Mouse (Mus musculus): ENCODE results near the gene Kif1b.

Gene Kif1b

DNA sequence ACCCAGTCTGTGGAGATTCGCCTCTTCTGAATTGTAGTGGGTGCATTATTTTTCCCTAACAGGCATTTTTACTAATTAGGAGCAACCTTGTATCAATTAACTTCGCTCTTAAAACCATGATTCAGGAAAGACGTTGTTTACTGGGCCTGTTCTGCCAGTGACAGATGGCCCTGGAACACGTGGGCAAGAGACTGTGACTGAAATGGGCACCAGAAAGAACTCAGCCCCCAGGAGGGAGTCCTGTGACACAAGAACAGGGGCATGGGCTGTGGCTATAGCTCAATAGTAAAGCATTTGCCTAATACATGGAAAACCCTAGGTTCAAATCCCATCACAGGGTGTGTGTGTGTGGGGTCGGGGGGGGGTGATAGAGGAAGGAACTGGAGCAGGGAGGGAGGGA, 9.9 kb upstream of the Kif1b start:
- DNase-seq (ENCODE audit: low read depth in 1 of 2, low spot score in 2 of 2) = no peak

DNA sequence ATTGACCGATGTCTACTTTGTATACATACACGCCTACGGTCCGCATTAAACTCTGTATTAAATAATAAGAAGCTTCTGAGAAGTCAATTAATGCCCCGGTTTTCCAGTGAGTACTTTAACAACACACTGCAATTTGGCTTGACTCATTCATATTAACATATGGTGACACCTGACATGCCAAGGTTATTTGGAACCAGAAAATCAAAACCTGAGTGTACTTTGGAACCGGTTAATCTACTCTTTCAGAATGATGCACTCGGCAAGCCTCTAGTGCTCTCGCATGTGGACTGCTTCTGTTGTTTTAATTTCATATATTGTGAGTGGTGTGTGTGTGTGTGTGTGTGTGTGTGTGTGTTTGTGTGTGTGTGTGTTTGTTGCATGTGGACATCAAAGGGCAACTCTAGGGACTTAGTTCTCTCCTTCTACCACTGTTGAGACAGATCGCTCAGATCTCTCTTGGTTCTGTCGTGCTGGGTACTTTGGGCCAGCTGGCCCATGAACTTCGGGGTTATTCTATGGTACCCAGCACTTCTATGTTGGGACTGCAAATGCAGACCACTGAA, 6.9 kb upstream of the Kif1b start:
- DNase-seq (ENCODE audit: low read depth in 1 of 2, low spot score in 2 of 2) = no peak

DNA sequence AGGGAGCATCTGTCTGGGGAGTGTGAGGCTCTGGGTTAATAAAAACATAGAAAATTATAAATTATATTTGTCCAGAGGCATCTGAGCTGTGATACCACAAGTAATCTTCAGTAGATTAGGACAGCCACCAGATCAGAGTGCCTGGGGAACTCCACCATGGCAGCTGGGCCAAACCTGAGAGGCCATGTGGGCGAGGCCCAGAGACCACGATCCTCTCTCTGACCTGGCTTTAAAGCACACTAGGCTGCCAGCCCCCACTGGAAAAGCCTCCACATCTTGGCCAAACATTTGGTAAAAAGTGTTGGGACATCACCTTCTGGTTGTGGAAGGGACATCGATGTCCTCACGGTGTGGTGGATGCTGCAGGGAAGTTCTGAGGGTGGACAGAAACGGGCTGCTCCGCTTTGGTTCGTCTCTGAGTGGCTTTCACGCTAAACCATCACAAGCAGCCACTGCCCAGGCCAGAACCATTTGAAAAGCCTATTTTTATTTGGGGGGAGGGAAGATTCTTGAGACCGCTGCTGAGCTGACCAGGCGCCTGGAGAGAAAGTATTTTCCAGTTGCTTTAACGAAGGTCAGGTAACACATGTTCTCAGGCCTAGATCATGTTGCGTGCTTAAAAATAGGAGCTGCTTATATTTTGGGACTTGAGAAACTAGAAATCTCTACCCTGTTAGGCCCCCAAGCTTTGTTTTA, 6.2 kb upstream of the Kif1b start:
- no peak for DNase-seq (ENCODE audit: low read depth in 1 of 2, low spot score in 2 of 2)

DNA sequence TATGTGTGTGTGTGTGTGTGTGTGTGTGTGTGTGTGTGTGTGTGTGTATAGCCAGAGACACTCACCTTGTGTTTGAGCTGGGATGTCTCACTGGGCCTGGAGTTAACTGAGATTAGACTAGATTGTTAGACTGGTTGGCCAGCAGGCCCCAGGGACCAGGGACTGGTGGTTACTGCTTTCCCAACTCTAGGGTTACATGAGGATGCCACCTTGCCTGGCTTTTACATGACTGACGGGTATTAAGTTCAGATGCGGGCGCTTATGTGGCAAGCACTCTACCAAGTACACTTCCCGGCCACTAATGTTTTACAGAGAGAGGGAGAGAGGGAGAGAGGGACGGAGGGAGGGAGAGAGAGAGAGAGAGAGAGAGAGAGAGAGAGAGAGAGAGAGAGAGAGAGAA, 4.5 kb upstream of the Kif1b start:
- no peak for DNase-seq (ENCODE audit: low read depth in 1 of 2, low spot score in 2 of 2)

DNA sequence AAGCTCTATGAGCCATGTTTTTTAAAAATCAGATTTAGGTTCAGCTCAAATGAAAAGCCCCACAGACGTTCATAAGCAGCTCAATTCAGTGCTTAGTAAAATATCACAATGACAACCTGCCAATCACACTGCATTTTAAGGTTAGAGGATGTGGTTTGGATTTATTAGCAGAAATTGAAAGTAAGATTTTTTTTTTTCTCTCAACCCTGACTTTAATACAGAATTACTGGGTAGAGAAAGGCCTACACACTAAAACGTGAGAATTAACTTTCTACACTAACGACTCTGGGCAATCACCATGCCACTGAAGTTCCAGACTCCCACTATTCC, 963 bp upstream of the Kif1b start:
- DNase-seq (ENCODE audit: low read depth in 1 of 2, low spot score in 2 of 2) = no peak

DNA sequence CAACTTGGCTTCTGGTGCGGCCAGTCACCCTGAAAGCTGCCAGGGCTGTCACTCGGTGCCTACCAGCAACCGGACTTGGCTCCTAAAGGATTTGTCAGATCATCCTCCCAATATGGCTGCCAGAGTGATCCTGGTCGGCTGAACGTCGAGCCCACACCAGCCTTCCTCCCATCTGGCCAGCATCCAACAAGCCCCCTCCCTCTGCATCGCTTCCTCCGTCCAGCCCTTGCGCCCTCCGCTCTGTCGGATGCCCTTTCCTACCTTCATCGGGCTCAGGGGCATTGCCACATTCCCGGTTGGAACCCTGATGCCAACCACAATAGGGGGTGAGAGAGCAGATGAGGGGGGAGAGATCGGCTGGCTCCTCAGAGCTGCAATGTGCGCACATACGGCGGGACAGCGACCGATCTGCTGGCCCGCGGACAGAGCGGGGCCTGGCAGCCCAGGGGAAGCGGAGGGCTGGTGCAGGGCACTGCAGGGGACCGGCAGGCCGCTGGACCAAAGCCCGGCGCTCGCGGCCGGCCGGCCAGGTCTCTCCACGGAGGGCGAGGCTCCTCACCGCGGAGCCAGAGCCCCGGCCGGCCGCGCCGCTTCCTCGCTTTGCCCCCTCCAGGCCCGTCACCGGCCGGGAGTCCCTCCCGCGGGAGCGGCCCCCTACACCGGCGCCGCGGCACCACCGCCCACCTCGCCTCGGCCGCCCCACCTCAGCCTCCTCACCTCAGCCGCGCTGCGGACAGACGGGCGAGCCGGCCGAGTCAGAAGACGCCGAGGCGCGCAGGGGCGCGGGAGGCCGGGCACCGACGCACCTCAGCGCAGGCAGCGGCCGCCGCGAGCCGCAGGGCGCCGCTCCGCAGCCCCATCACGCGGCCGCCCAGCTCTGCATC, 539 bp downstream of the Kif1b start:
- no peak for DNase-seq (ENCODE audit: low read depth in 1 of 2, low spot score in 2 of 2)

DNA sequence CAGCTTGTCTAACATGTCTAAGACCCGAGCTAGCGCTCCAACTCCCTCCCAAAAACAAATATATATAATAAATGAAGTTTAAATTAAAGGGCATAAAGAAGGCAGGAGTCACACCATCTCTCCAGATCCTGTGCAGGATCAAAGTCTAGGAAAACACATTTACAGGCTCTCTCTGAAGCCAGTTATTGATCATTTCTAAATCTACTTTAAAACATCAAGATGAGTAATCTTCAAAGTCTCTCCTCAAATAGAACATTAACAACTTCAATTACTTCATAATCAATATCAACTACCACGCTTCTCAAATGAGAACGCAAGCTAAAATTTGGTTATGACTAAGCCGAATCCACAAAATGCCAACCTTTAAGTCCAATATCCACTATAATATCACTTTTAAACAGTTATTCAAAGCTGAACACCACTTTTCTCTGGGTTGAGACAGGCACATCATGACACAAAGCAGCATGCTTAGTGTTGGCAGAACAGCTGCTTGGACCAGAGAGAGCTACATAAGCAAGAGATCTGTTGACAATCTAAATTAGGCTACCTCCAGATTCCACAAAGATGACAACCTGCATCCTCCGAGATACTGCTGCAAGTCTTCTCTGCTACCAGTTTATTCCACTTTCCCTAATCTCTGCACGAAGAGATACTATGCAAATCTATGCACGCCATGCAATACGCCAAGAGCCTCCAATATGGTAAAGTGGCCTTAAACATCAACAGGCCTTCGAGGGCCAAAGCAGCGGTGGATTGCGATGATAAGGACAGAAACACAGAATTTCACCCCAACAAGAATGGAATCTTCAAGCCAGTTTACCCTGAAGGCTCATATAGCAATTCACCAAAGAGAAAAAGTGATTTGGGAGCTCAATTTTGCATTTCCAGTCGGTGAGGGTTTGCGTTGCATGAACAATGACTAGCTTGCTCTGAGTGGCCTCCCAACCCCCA, 1.5 kb downstream of the Kif1b start:
- DNase-seq (ENCODE audit: low read depth in 1 of 2, low spot score in 2 of 2) = no peak

DNA sequence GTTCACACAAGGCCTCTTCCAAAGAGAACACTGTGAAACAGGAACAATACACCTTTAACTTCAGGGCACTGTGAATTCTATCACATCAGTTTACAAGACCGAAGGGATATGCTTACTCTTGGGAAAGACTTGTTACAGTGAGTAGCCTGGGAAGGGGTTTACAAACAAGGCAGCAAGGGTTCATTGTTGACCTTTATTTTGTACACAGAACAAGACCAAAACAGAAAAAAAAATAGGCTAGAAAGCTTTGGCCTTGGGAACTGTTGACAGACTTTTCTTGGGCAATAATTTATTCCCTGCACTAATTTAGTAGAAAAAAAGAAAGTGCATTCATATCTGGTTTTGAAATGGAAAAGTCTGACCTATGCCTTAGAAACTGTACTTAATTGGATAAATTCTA, 3.0 kb downstream of the Kif1b start:
- DNase-seq (ENCODE audit: low read depth in 1 of 2, low spot score in 2 of 2) = no peak

DNA sequence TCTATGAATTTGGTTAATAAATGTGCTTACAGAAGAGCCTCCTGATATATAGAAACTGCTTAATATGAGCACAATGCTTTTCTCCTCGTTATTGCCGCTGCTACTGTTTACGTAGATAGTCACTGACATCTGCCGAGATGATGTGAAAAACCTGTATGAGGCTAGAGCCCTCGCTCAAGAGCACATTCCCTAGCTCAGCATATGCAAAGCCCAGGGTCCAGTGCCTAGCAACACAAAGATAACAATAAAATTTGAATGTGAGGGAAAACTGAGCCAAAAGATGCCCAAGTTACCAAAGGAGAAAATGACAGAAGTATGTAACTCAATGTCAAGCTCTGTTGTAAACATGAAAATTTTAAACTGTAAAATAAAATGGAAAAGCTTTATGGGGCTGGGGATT, 4.0 kb downstream of the Kif1b start:
- no peak for DNase-seq (ENCODE audit: low read depth in 1 of 2, low spot score in 2 of 2)

DNA sequence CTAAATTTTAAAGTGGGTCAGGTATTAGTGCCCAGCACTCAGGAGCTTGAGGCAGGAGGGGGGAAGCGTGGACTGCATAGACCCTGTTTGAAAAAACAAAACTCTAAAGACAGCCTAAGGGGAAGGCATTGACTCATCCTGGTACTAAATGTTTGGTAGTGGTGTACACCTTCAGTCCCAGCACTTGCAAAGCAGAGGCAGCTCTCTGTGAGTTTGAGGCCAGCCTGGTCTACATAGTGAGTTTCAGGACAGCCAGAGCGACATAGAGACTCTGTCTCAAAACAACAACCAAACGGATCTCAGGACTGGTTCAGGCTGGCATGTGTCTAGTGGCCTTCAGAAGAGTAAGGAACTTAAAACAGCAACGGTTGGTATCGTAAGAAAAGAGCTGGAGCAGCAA, 4.7 kb downstream of the Kif1b start:
- DNase-seq (ENCODE audit: low read depth in 1 of 2, low spot score in 2 of 2) = no peak

DNA sequence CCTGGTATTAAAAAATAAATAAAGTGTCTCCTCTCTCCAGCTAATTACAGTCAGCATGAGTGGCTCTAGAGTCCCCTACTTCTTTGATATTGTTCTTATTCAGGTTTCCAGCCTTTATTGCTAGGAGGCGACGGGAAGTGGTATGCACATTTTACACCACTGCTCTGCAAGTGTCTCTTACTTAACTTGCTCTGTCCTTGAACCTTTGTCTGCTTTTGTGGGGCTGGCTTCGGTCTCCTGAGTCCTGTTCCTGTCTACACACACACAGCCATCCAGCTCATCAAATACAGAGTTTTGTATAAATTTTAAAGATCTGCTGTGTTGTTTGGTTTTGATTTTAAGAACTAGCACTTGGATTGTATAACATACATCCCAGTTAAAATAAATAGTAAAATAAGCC, 5.4 kb downstream of the Kif1b start:
- DNase-seq (ENCODE audit: low read depth in 1 of 2, low spot score in 2 of 2) = no peak

DNA sequence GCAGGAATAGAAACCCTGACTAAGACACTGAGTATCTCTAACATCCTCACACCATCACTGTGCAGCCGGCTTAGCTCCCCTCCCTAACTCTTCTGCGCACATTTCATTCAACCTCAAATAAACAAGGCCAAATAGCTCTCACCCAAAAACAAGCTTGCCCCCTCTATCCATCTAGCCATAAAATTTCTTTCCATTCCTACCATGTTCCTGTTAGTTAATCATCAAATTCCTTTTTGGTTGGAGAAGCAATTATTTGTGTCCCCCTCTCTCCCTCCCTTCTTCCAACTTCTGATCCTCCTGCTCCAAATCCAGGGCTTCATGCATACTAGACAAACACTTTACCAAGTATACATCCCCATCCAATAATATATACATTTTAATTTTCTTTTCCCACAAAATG, 11.0 kb downstream of the Kif1b start:
- DNase-seq (ENCODE audit: low read depth in 1 of 2, low spot score in 2 of 2) = no peak

DNA sequence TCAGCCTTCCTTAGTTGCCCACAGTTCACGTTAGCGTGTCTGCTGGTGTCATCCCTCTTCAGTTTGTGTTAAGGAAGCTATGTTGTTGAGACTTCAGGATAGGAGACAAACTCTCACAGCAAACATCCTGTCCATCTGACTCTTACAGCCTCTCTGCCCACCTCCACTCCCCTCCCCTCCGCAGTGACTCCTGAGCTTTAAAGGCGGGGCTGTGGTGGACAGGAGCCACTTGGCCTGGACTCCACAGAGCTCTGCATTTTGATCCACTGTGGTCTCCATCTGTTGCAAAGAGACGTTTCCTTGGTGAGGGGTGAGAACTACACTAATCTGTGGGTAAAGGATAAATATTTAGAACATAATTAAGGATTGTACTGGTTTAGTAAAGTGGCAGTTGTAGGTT, 14.5 kb downstream of the Kif1b start:
- DNase-seq (ENCODE audit: low read depth in 1 of 2, low spot score in 2 of 2) = no peak

DNA sequence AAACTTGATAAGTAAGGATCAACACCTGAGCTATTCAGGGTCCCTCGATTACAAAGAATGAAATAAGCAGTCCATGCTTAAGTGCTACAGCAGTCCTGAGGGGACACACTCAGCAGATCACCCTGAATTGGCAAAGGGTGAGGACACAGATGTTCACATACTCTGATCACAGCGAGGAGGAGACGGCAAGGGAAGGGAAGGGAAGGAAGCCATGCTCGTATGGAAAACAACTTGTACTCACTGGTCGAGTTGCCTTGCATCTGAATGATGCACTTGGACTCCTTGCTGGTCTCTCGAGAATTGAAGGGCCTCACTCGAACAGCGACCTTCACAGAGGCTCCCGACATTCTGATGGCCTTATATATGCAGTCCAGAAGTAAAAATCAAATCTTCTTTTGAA, 16.4 kb downstream of the Kif1b start:
- no peak for DNase-seq (ENCODE audit: low read depth in 1 of 2, low spot score in 2 of 2)

DNA sequence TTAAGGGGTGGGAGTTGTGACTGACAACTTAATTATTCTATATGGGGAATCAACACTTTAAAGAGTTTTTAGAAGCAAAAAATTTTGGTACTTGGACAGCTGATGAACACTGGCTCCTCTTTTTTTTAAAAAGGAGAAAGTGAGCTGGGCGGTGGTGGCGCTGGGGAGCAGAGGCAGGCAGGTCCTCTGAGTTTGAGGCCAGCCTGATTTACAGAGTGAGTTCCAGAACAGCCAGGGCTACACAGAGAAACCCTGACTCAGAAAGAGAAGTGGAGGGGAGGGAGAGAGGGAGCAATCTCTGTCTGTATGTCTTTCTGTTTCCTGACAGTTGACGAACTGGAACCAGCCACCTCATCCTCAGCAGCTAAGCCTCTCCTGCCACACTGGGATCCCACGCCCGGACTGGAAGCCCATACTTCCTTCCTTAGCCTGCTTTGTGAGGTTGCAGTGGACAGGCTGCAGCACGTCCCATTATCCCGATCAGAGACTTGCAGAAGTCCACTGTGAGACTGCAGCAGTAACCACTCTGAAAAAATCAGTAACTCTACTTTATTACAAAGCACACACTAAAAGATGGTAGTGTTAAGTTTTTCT, 17.2 kb downstream of the Kif1b start:
- no peak for DNase-seq (ENCODE audit: low read depth in 1 of 2, low spot score in 2 of 2)

DNA sequence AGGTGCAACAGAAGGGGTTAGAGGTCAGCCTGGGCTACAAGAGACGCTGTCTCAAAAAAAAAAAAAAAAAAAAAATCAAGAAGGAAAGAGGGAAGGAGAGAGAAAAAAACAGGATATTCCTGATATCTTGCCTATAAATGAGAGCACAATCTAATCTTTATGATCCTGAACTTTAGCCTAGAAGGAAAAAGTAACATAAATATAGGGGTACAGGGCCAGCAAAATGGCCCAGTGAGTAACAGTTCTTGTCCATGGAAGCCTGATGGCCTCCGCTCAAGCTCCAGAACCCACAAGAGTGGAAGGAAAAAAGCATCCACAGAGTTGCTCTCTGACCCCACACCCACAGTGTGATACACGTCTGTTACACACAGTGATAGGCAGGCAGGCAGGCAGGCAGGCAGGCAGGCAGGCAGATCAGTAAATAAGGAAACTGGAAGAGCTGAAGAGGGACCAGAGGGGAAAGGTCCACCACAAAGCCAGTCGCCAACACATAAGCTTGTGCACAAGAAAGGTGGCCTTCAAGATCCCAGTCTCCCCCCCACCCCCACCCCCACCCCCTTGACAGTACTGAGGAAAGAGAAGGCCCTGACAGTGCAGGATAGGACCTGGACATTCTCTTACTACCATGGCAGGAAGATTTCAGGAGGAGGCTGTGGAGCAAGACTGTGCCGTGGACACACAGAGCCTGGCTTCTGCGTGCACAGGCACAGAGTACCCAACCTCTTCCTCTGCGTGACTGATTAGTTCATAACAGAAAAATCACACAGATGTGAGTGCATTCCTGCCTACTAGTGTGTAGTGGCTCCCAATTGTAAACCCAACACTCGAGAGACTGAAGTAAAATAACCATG, 21.0 kb downstream of the Kif1b start:
- no peak for DNase-seq (ENCODE audit: low read depth in 1 of 2, low spot score in 2 of 2)

DNA sequence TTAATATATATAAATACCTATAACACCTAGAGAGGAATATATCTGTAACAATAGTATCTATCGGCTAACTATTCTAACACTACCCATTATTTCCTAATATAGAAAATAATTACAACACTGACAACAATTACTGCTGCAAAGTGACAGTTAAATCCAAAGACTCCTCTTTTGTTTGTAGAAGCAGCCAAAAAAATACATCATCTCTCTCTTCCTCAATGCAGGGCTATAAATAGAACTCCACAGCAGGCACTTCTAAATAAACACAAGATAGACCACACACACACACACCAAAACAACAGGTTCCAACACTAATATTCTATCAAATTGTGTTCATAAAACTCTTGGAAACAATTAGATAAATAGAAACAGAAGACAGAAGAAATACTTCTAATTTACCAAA, 21.8 kb downstream of the Kif1b start:
- DNase-seq (ENCODE audit: low read depth in 1 of 2, low spot score in 2 of 2) = no peak

DNA sequence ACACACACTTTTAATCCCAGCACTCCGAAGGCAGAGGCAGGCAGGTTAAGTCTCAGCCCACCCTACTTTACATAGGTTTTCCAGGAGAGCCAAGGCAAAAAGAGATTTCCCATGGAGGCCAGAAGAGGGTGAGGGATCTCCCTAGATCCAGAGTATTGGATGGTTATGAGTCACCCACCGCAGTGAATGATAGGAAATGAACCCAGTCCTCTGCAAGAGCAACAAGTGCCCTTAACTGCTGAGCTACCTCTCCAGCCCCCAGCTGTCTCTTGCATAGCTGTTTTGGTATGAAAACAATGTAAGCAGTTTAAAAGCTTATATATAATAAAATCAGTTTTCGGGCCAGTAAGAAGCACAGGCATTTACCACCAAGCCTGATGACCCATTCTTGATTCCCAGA, 24.5 kb downstream of the Kif1b start:
- no peak for DNase-seq (ENCODE audit: low read depth in 1 of 2, low spot score in 2 of 2)

DNA sequence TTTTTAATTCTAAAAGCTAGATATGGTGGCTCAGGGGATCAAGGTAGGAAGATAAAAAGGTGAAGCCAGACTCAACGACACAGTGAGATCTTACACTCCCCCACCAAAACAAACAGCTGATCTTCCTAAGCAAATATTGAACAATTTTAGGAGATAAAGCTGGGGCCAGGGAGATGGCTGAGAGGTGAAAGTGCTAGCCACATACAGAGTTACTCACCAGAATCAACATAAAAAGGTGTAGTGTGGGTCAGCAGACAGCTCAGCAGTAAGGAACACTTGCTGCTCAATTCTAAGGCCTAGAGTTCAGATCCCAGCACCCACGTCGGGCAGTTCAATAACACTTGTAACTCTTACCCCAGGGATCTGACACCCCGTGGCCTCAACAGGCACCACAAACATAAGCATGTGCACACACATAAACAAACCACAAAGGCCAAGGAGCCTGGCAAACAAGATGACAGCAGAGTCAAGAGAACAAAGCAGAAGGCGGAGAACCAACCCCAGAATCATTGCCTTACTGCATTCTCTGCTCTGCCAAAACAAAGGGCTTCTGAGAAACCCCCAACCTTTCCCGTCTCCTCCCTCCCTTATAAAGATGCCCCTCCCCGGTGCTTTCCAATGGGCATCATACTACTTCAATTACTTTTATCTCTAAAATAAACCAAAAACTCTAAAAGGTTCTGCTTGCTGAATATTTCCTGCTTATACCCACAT, 25.3 kb downstream of the Kif1b start:
- no peak for DNase-seq (ENCODE audit: low read depth in 1 of 2, low spot score in 2 of 2)

DNA sequence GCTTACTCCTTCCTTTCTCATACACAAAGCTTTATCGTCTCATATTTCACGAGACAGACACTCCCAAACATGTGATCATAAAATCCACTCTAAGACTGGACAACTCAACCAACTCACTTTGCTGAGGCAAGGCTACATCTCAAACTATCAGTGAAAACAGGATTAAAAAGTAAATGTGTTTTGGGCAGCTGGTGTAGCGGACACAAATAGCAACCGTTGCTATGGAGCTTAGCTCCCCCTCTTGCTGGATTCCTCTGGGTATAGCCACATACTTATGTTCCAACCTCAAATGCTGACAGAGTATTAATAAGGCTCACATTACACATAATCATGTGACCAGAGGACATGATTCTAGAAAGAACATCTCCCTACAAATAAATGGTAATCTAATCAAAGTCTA, 29.9 kb downstream of the Kif1b start:
- no peak for DNase-seq (ENCODE audit: low read depth in 1 of 2, low spot score in 2 of 2)
